9 mouse cellular contexts compared by ENCODE assay signal in the genomic region with DNA sequence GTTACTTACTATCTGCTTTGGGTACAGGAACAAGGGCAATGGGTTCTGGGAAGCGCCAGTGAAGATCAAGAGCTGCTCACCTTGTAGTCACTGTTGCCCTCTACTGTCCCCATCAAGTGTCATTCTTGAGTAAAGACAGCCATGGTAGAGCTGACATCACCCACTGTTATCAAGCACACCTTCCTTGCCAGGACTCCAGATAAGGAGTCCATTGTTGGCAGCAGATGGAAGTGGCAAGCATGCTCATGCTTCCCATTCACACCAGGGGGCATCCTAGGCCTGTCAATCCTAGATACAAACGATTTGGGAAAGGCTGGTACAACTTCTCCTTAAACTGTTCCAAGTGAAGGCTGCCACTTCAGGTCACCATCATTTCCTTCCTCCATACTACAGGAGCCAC. TPM values are rescaled to one million over a fixed set of nuclear protein-coding genes. Genes with fewer than 3 reads are reported as not detected.
A peak's percentile ranks its signal among the peaks of the same experiment; 100 is the strongest.
DNase-seq lines count a peak whose midpoint lies in the region; ATAC-seq and TF ChIP-seq lines count a peak whose summit lies in the region.
"Had no signal": no experiment of that assay in that cellular context is flagged by ENCODE, and none has a peak within 500 bp of the region (broad histone marks: within the 10 kb centered on the region; RNA-seq: fewer than 3 reads in every experiment).

No protein-coding gene starts in this region.

- no peak overlapping the region for H3K9ac ChIP-seq in lung, postnatal 0 days (replicated peaks; ENCODE audit: low read depth)
- no peak overlapping the region for H3K9ac ChIP-seq in hindbrain, embryonic 14.5 days

- H3K27me3 ChIP-seq in lung, postnatal 0 days (replicated peaks; ENCODE audit: insufficient read depth, low read length) = no peaks in the 10 kb centered on the region
- H3K27me3 ChIP-seq in hindbrain, embryonic 14.5 days (ENCODE audit: control insufficient read depth, insufficient read depth, low read length) = no peaks in the 10 kb centered on the region

- TF ChIP-seq EP300 in lung, postnatal 0 days (IDR thresholded peaks at IDR 0.05) = no peak

- H3K4me2 ChIP-seq in lung, postnatal 0 days (replicated peaks; ENCODE audit: low read depth, low read length) = no peak overlapping the region
- H3K4me2 ChIP-seq in hindbrain, embryonic 14.5 days (replicated peaks) = no peak overlapping the region

- H3K9me3 ChIP-seq in lung, postnatal 0 days (ENCODE audit: low read length) = no peaks in the 10 kb centered on the region
- 0 out of 2 replicates have a peak, but pooled peaks cover 3% of the 10 kb centered on the region for H3K9me3 ChIP-seq in hindbrain, embryonic 14.5 days (ENCODE audit: control insufficient read depth, low read length)

- WGBS in lung, postnatal 0 days = 43% methylated on average over 2 of the region's 2 CpGs
- 84% methylated on average over 2 of the region's 2 CpGs for WGBS in hindbrain, embryonic 14.5 days

- peak in 1 of 2 experiments; percentile 29 for DNase-seq in layer of hippocampus, adult 2 months (ENCODE audit: low spot score in 2 of 2)
- no peak for DNase-seq in layer of hippocampus, adult 8-10 months (ENCODE audit: low spot score in 2 of 2)
- DNase-seq in brain, embryonic 14.5 days (ENCODE audit: low read depth) = peak; percentile 45
- peak; percentile 16 for DNase-seq in heart, postnatal 25 days (ENCODE audit: low spot score)
- peak; percentile 88 for DNase-seq in lung, postnatal 0 days (ENCODE audit: low spot score)
- no peak for DNase-seq in right cerebral cortex, postnatal 4 days
- no peak for DNase-seq in thymus, postnatal 36 days
- no peak for DNase-seq in hindbrain, embryonic 14.5 days (ENCODE audit: low spot score)

- H3K27ac ChIP-seq in layer of hippocampus, adult 2 months = no peak overlapping the region
- no peak overlapping the region for H3K27ac ChIP-seq in lung, postnatal 0 days (ENCODE audit: low read length)
- no peak overlapping the region for H3K27ac ChIP-seq in hindbrain, embryonic 14.5 days

- no peak for TF ChIP-seq POLR2A in brain, embryonic 14.5 days (IDR thresholded peaks at IDR 0.05; ENCODE audit: borderline replicate concordance, extremely low read depth, insufficient read depth, insufficient read length, poor library complexity, severe bottlenecking)

- peak; percentile 77 for TF ChIP-seq CTCF in layer of hippocampus, adult 2 months (conservative IDR thresholded peaks at IDR 0.05)
- TF ChIP-seq CTCF in brain, embryonic 14.5 days (IDR thresholded peaks at IDR 0.05; ENCODE audit: borderline replicate concordance, extremely low read depth, insufficient read depth, insufficient read length) = peak; percentile 28; the same call in 1 of the 2 replicates
- TF ChIP-seq CTCF in lung, postnatal 0 days (IDR thresholded peaks at IDR 0.05) = peak; percentile 91

- ATAC-seq in lung, postnatal 0 days = peak; percentile 70
- ATAC-seq in hindbrain, embryonic 14.5 days (ENCODE audit: low FRiP score) = no peak

- H3K4me3 ChIP-seq in layer of hippocampus, adult 2 months = no peak overlapping the region
- no peak overlapping the region for H3K4me3 ChIP-seq in lung, postnatal 0 days (ENCODE audit: low read depth, low read length)
- no peak overlapping the region for H3K4me3 ChIP-seq in hindbrain, embryonic 14.5 days (replicated peaks; ENCODE audit: low read length)
- H3K4me3 ChIP-seq: myocyte had no signal

- intact Hi-C loops in heart, postnatal 25 days (cut with DNase I) = loop anchor here (1.0 kb wide), 2 partner anchors 52 to 56 kb away; no protein-coding TSS in a partner anchor

- peaks cover 17% of the 10 kb centered on the region; the same call in 1 of the 2 replicates for H3K36me3 ChIP-seq in lung, postnatal 0 days (ENCODE audit: insufficient read depth, low read length)
- peaks cover 54% of the 10 kb centered on the region for H3K36me3 ChIP-seq in hindbrain, embryonic 14.5 days (replicated peaks; ENCODE audit: control insufficient read depth, insufficient read depth)

- no peaks in the 10 kb centered on the region for H3K4me1 ChIP-seq in lung, postnatal 0 days (ENCODE audit: insufficient read depth, low read depth, low read length)
- no peaks in the 10 kb centered on the region for H3K4me1 ChIP-seq in hindbrain, embryonic 14.5 days (replicated peaks; ENCODE audit: control insufficient read depth, insufficient read depth, low read length)

RNA-seq across cellular contexts. Expression of gene Rab11b, which starts 14.3 kb away (rescaled TPM):
- total RNA-seq in layer of hippocampus, adult 2 months (2021) = 100 to 1,000 TPM; 306 to 322 TPM
- total RNA-seq in layer of hippocampus, adult 8-10 months (2022) = 100 to 1,000 TPM; 272 to 320 (median 292) TPM
- 633 and 642 TPM in 2 replicates for polyA plus RNA-seq in brain, embryonic 14.5 days (2012; rRNA removed)
- 100 to 1,000 TPM; 239 to 261 TPM for total RNA-seq in heart, postnatal 25 days (2021)
- 258 and 279 TPM in 2 replicates for polyA plus RNA-seq in lung, postnatal 0 days (2015; fragmentation: Nextera tagmentation; extraction: Ambion mirVana)
- 370 and 430 TPM in 2 replicates for polyA plus RNA-seq in hindbrain, embryonic 14.5 days (2014; fragmentation: Nextera tagmentation; extraction: Ambion mirVana)

RNA-seq across cellular contexts. Expression of gene March2, which starts 27.5 kb away (rescaled TPM):
- 10 to 100 TPM; 84.7 to 86.1 TPM for total RNA-seq in layer of hippocampus, adult 2 months (2021)
- 10 to 100 TPM; 73.7 to 87.2 (median 80.7) TPM for total RNA-seq in layer of hippocampus, adult 8-10 months (2022)
- polyA plus RNA-seq in brain, embryonic 14.5 days (2012; rRNA removed) = 59.3 and 65.7 TPM in 2 replicates
- total RNA-seq in heart, postnatal 25 days (2021) = 100 to 1,000 TPM; 143 to 160 TPM
- 104 and 106 TPM in 2 replicates for polyA plus RNA-seq in lung, postnatal 0 days (2015; fragmentation: Nextera tagmentation; extraction: Ambion mirVana)
- polyA plus RNA-seq in hindbrain, embryonic 14.5 days (2014; fragmentation: Nextera tagmentation; extraction: Ambion mirVana) = 69.0 and 72.1 TPM in 2 replicates

RNA-seq across cellular contexts. Expression of gene Angptl4, which starts 35.6 kb away (rescaled TPM):
- total RNA-seq in layer of hippocampus, adult 2 months (2021) = 1 to 10 TPM; 4.1 to 4.2 TPM
- total RNA-seq in layer of hippocampus, adult 8-10 months (2022) = 1 to 10 TPM; 1.7 to 3.0 (median 2.2) TPM
- polyA plus RNA-seq in brain, embryonic 14.5 days (2012; rRNA removed) = 9.8 and 10.6 TPM in 2 replicates
- 10 to 100 TPM in 1 of 2 experiments, 1 to 10 TPM in 1; 8.4 to 21.7 TPM for total RNA-seq in heart, postnatal 25 days (2021)
- 125 and 137 TPM in 2 replicates for polyA plus RNA-seq in lung, postnatal 0 days (2015; fragmentation: Nextera tagmentation; extraction: Ambion mirVana)
- polyA plus RNA-seq in hindbrain, embryonic 14.5 days (2014; fragmentation: Nextera tagmentation; extraction: Ambion mirVana) = 19.1 and 25.1 TPM in 2 replicates

RNA-seq across cellular contexts. Expression of gene Hnrnpm, which starts 59.4 kb away (rescaled TPM):
- 100 to 1,000 TPM; 164 to 178 TPM for total RNA-seq in layer of hippocampus, adult 2 months (2021)
- total RNA-seq in layer of hippocampus, adult 8-10 months (2022) = 100 to 1,000 TPM; 131 to 157 (median 141) TPM
- 206 and 243 TPM in 2 replicates for polyA plus RNA-seq in brain, embryonic 14.5 days (2012; rRNA removed)
- 100 to 1,000 TPM in 1 of 2 experiments, 10 to 100 TPM in 1; 89.2 to 106 TPM for total RNA-seq in heart, postnatal 25 days (2021)
- 112 and 146 TPM in 2 replicates for polyA plus RNA-seq in lung, postnatal 0 days (2015; fragmentation: Nextera tagmentation; extraction: Ambion mirVana)
- polyA plus RNA-seq in hindbrain, embryonic 14.5 days (2014; fragmentation: Nextera tagmentation; extraction: Ambion mirVana) = 161 and 173 TPM in 2 replicates

Comparison
In these comparisons a context has a peak if more than half of its experiments do, and no peak if none do; other contexts are left out.
1. DNase-seq: peak in brain, embryonic 14.5 days (single experiment), heart, postnatal 25 days (single experiment) and lung, postnatal 0 days (single experiment); none in layer of hippocampus, adult 8-10 months (0 of 2), right cerebral cortex, postnatal 4 days (single experiment), thymus, postnatal 36 days (0 of 2) and hindbrain, embryonic 14.5 days (single experiment).
2. CTCF ChIP-seq: peak in every context shown above with its lines; median percentile 91 in lung, postnatal 0 days; 77 in layer of hippocampus, adult 2 months; 28 in brain, embryonic 14.5 days.